Mouse (Mus musculus) adrenal gland, postnatal 36 days (tissue): ENCODE measurements around the gene Ptrh1. TPM values are rescaled to one million over a fixed set of nuclear protein-coding genes. Genes with fewer than 3 reads are reported as not detected.

Experiments used
- DNase-seq, 2 experiments: peaks; one replicate each; pipeline ENCODE4 v3.0.0; 2021; ENCODE audit warnings: mixed read lengths in 1 of 2
- total RNA-seq, 2 experiments: library from RNA; stranded (reverse); gene quantifications; 2 replicates each; pipeline ENCODE4 v1.2.3; 2021

Ptrh1 gene
- total RNA-seq, 2 experiments from 2014 or later, result 8.3 to 12.0 TPM

GRCm38 (mm10) chr2:32756674-32757055 lies 18.9 kb upstream of the Ptrh1 start:
- no peak for DNase-seq

GRCm38 (mm10) chr2:32757056-32757845 lies 18.3 kb upstream of the Ptrh1 start, which contains the start of gene Tor2a:
Gene Tor2a, plus strand, starts transcription at chr2:32757234.
- DNase-seq, result peak; percentile 98

GRCm38 (mm10) chr2:32758503-32758902 lies 17.1 kb upstream of the Ptrh1 start:
- DNase-seq, result no peak

GRCm38 (mm10) chr2:32759001-32759400 lies 16.6 kb upstream of the Ptrh1 start:
- no peak for DNase-seq

- DNase-seq, result no peak
Observed at GRCm38 (mm10) chr2:32761361-32761760, 14.2 kb upstream of the Ptrh1 start.

- no peak for DNase-seq
Observed at GRCm38 (mm10) chr2:32761859-32762258, 13.7 kb upstream of the Ptrh1 start.

GRCm38 (mm10) chr2:32763353-32763752 lies 12.2 kb upstream of the Ptrh1 start:
- no peak for DNase-seq

GRCm38 (mm10) chr2:32767241-32767640 lies 8.3 kb upstream of the Ptrh1 start:
- no peak for DNase-seq

GRCm38 (mm10) chr2:32768661-32769285 lies 6.8 kb upstream of the Ptrh1 start:
- no peak for DNase-seq

- DNase-seq, result no peak
Observed at GRCm38 (mm10) chr2:32769327-32770085, 6.1 kb upstream of the Ptrh1 start.

GRCm38 (mm10) chr2:32771886-32772285 lies 3.7 kb upstream of the Ptrh1 start:
- no peak for DNase-seq

GRCm38 (mm10) chr2:32772626-32773279 lies 2.8 kb upstream of the Ptrh1 start:
- DNase-seq, result no peak

- DNase-seq, result peak in 1 of 2 experiments; percentile 18
Observed at GRCm38 (mm10) chr2:32776192-32776591, 606 bp downstream of the Ptrh1 start.

- no peak for DNase-seq
Observed at GRCm38 (mm10) chr2:32778081-32778480, 2.5 kb downstream of the Ptrh1 start.

GRCm38 (mm10) chr2:32779131-32779530 lies 3.5 kb downstream of the Ptrh1 start:
- DNase-seq, result peak; percentile 67 to 70

- DNase-seq, result no peak
Observed at GRCm38 (mm10) chr2:32779714-32780113, 4.1 kb downstream of the Ptrh1 start.

GRCm38 (mm10) chr2:32781710-32782109 lies 6.1 kb downstream of the Ptrh1 start:
- no peak for DNase-seq

GRCm38 (mm10) chr2:32784048-32784681 lies 8.6 kb downstream of the Ptrh1 start, which contains the start of gene Cfap157:
Gene Cfap157, minus strand, starts transcription at chr2:32784428.
- no peak for DNase-seq

GRCm38 (mm10) chr2:32787176-32787575 lies 11.6 kb downstream of the Ptrh1 start:
- peak in 1 of 2 experiments; percentile 37 for DNase-seq

GRCm38 (mm10) chr2:32788581-32788980 lies 13.0 kb downstream of the Ptrh1 start:
- DNase-seq, result no peak

- peak; percentile 33 to 37 for DNase-seq
Observed at GRCm38 (mm10) chr2:32791297-32791696, 15.7 kb downstream of the Ptrh1 start.
